Mouse (Mus musculus) ES-E14 (cell line): ENCODE measurements around the gene Siae. TPM values are rescaled to one million over a fixed set of nuclear protein-coding genes. Genes with fewer than 3 reads are reported as not detected.

Source experiments
- DNase-seq: peaks from one replicate; pipeline ENCODE4 v3.0.0-alpha.2; 2013; ENCODE audit warnings: low read depth, low spot score
- H3K27ac ChIP-seq: 2 replicates; pipeline ENCODE4 v1.5.1; 2012; ENCODE audit warnings: low read depth, mild to moderate bottlenecking, low read length, moderate library complexity, mixed read lengths; ENCODE audit not compliant: poor library complexity, insufficient read depth, severe bottlenecking
- H3K36me3 ChIP-seq: 2 replicates; pipeline ENCODE4 v1.6.1; 2012; ENCODE audit warnings: mild to moderate bottlenecking, low read length, moderate library complexity, mixed read lengths; ENCODE audit not compliant: control insufficient read depth, poor library complexity, insufficient read depth, severe bottlenecking
- H3K4me1 ChIP-seq, 2 experiments: fragments of 150-350 bp in 1 of 2; sonication (generic) in 1 of 2; 2 replicates each; pipeline ENCODE4 v1.6.1; 2012; ENCODE audit warnings: low read length in 2 of 2, mild to moderate bottlenecking in 1 of 2, mixed read lengths in 1 of 2; ENCODE audit not compliant: control insufficient read depth in 2 of 2, insufficient read depth in 2 of 2, poor library complexity in 1 of 2
- H3K4me3 ChIP-seq, 2 experiments: fragments of 150-350 bp in 1 of 2; sonication (generic) in 1 of 2; 2 replicates each; pipeline ENCODE4 v1.5.1; 2012; ENCODE audit warnings: low read length in 2 of 2, low read depth in 1 of 2, mild to moderate bottlenecking in 1 of 2, mixed read lengths in 1 of 2; ENCODE audit not compliant: insufficient read depth in 1 of 2, poor library complexity in 1 of 2, severe bottlenecking in 1 of 2
- H3K9ac ChIP-seq: 2 replicates; pipeline ENCODE4 v1.6.1; 2012; ENCODE audit warnings: low read depth, mild to moderate bottlenecking, low read length, mixed read lengths; ENCODE audit not compliant: poor library complexity, insufficient read depth, severe bottlenecking
- H3K9me3 ChIP-seq: fragments of 150-350 bp; sonication (generic); 2 replicates; pipeline ENCODE4 v1.6.1; 2012; ENCODE audit warnings: low read depth, mild to moderate bottlenecking, low read length; ENCODE audit not compliant: control insufficient read depth, insufficient read depth
- CHD2 ChIP-seq: IDR thresholded peaks from 2 replicates; pipeline ENCODE4 v1.6.1; 2014; ENCODE audit warnings: mild to moderate bottlenecking, low read depth, low read length, inconsistent platforms
- HCFC1 ChIP-seq: IDR thresholded peaks from 2 replicates; pipeline ENCODE4 v1.6.1; 2012; ENCODE audit warnings: low read length, inconsistent platforms, borderline replicate concordance; ENCODE audit not compliant: insufficient read depth
- MAFK ChIP-seq: IDR thresholded peaks from 2 replicates; pipeline ENCODE4 v1.6.1; 2014; ENCODE audit warnings: mild to moderate bottlenecking, low read depth, low read length, inconsistent platforms; ENCODE audit not compliant: insufficient read depth
- ZC3H11A ChIP-seq: IDR thresholded peaks from 2 replicates; pipeline ENCODE4 v1.6.1; 2012; ENCODE audit warnings: low read depth, mild to moderate bottlenecking, inconsistent platforms, low read length, borderline replicate concordance
- ZNF384 ChIP-seq: IDR thresholded peaks from 2 replicates; pipeline ENCODE4 v1.6.1; 2012; ENCODE audit warnings: low read depth, low read length, inconsistent platforms
- in situ Hi-C, 2 experiments: fragments of 600-800 bp; cut with MboI; formaldehyde crosslinking; loops; one replicate each; pipeline ENCODE4 v1.15.1; 2025; ENCODE audit warnings: low sequenced_read_pairs in 2 of 2, inconsistent platforms in 1 of 2; ENCODE audit not compliant: unreplicated experiment in 2 of 2
- total RNA-seq: library from RNA; depleted of rRNA; stranded (reverse); fragments of 300-350 nt; gene quantifications from 2 replicates; pipeline ENCODE4 v1.2.3, GENCODE M21; 2012

The Siae gene
- total RNA-seq, 1 experiment = 8.5 TPM

DNA sequence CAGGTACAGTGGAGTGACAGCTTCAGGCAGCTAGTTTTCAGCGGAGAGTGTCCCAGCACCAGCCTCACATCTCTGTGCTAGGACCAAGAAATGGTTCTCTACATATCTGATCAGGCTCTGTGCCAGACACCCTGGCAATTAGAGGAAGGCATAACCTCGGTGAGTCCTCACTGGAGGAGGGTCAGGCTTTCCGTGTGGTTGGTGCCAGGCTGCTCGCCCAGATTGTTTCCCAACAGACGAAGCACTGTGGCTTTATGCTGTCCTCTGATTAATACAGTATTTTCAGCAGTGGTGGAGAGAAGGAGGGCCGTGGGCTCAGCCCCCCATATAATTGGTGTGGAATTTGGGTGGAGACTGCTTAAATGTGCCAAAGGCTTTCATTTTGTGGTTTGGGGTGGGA is 113.6 kb downstream of the Siae start, which contains the start of gene Panx3:
Gene Panx3 (minus strand): TSS at position 121 of the 400 bp plus-strand sequence.
- TF ChIP-seq HCFC1 (no peak), CHD2 (no peak), MAFK (no peak), ZNF384 (no peak), ZC3H11A (no peak)
- no peak within 1 kb of the TSS for H3K4me3 ChIP-seq
- in situ Hi-C loops = no loop called here
- H3K36me3 ChIP-seq = no peaks in the 10 kb centered on the region
- no peak within 1 kb of the TSS for H3K9ac ChIP-seq
- no peaks in the 10 kb centered on the region for H3K9me3 ChIP-seq
- DNase-seq = no peak
- no peaks in the 10 kb centered on the region for H3K4me1 ChIP-seq
- no peak within 1 kb of the TSS for H3K27ac ChIP-seq

DNA sequence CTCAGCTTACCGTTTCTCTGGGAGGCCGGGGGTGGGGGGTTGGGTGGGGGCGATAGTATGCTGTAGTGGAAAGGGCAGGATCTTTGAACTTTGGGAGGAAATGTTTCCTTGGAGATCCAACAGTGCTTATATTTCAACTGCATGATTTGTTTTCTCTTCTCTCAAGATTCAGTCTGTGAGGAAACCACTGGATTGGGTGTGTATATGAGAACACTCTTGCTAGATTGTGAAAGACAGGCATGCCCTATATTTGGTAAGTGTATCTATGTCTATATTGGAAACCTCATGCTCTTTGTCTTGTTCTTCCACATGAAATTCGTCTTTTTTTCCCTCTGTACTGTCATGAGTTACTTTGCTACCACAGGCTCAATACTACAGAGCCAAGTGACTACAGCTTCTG is 114.2 kb downstream of the Siae start:
- in situ Hi-C loops = no loop called here
- no peaks in the 10 kb centered on the region for H3K9me3 ChIP-seq
- no peak for DNase-seq
- H3K36me3 ChIP-seq = no peaks in the 10 kb centered on the region
- TF ChIP-seq CHD2 = no peak
- no peak for TF ChIP-seq ZNF384
- TF ChIP-seq ZC3H11A = no peak
- TF ChIP-seq MAFK = no peak
- TF ChIP-seq HCFC1 = no peak
- H3K4me1 ChIP-seq = no peaks in the 10 kb centered on the region
- H3K9ac ChIP-seq = no peak overlapping the region
- no peak overlapping the region for H3K27ac ChIP-seq
- no peak overlapping the region for H3K4me3 ChIP-seq

DNA sequence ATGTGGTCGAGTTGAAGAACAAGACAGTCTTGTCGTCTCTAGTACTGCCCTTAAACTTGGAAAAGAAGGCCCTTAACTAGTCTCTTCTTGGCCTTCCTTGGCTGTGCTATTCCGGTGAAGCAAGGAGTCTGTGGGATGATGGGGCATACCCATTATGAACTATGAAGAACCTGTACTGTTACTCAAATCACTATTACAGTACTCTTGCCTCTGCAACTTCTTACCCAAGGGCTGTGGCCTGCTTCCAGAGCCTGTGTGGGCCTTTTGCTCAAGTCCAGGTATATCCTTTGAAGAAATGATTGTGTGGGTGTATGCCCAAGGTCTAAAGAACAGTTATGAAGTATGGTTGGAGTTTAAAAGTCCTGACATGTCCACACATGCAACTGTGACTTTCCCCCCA is 114.8 kb downstream of the Siae start:
- TF ChIP-seq HCFC1 (no peak), ZC3H11A (no peak), CHD2 (no peak), MAFK (no peak), ZNF384 (no peak)
- H3K27ac ChIP-seq = no peak overlapping the region
- DNase-seq = no peak
- H3K4me3 ChIP-seq = no peak overlapping the region
- H3K36me3 ChIP-seq = no peaks in the 10 kb centered on the region
- H3K9me3 ChIP-seq = no peaks in the 10 kb centered on the region
- in situ Hi-C loops = no loop called here
- H3K9ac ChIP-seq = no peak overlapping the region
- H3K4me1 ChIP-seq = no peaks in the 10 kb centered on the region

DNA sequence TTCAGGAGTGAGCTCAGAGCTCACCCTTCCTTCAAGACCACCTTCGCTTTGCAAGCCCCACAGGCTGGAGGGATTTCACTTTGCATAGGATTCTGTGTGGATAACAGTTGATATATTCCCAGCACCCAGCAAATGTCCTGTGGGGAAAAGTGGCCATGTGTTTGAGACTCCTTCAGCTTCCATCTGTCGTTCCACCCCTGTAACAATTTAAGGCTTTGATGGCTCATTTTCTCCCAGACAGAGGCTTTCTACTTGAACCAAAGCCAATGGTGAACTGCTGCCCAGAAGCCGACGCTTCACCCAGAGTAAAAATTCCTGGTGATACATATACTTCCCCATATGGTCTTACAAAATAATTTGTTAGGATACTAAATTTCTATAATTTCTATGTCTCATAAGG is 119.8 kb downstream of the Siae start:
- no peak for DNase-seq
- in situ Hi-C loops = no loop called here
- Histone ChIP-seq H3K36me3 (no peaks in the 10 kb centered on the region), H3K4me3 (no peak overlapping the region), H3K9me3 (no peaks in the 10 kb centered on the region), H3K9ac (no peak overlapping the region), H3K4me1 (no peaks in the 10 kb centered on the region), H3K27ac (no peak overlapping the region)
- TF ChIP-seq ZC3H11A = no peak
- no peak for TF ChIP-seq ZNF384
- no peak for TF ChIP-seq CHD2
- no peak for TF ChIP-seq HCFC1
- no peak for TF ChIP-seq MAFK

DNA sequence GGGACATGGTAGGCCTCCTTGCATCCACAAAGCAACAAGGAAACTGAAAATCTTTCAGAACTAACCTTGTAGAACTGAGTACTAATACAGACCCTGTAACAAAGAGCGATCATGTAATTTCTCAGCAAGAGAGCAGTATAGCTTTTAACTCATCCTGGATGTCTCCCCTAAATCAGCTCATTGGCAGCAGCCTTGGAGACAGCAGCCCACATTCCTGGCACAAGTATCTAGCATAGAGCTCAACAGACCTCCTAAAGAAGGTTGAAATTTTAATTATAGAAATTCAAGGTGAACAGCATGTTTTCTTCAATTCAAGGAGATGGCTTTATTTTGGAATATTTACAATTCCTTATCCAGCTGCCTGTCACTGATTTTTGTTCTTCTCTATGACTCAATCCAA is 125.6 kb downstream of the Siae start:
- in situ Hi-C loops = no loop called here
- Histone ChIP-seq H3K9ac (no peak overlapping the region), H3K9me3 (no peaks in the 10 kb centered on the region), H3K4me1 (no peaks in the 10 kb centered on the region), H3K36me3 (no peaks in the 10 kb centered on the region), H3K27ac (no peak overlapping the region), H3K4me3 (no peak overlapping the region)
- DNase-seq = no peak
- TF ChIP-seq MAFK (no peak), CHD2 (no peak), HCFC1 (no peak), ZNF384 (no peak), ZC3H11A (no peak)
